Mouse (Mus musculus) lung, postnatal 0 days (tissue): ENCODE measurements around the gene Rdh13.

Experiments
- CTCF ChIP-seq: IDR thresholded peaks from 2 replicates; pipeline ENCODE4 v1.5.1; 2016; ENCODE audit warnings: antibody characterized with exemption, mild to moderate bottlenecking
- EP300 ChIP-seq: IDR thresholded peaks from 2 replicates; pipeline ENCODE4 v1.6.1; 2016; ENCODE audit warnings: antibody characterized with exemption, mild to moderate bottlenecking, control low read depth

DNA sequence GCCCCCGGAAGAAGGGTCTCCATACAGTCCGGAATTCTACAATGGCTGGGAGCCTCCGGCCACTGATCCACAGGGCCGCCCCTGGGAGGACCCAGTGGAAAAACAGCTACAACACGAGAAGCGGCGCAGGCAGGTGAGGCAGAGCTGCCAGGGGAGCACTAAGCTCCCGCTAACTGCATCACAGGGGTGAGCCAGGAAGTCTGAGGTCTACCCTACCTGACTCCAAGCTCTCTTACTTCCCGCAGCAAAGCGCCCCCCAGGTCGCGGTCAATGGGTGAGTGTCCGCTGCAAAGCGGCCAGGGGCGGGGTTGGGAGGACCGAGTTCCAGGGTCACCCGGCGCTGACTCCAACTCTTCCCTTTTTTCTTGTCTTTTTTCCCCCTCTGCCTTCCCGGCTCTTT, 28.5 kb upstream of the Rdh13 start:
- TF ChIP-seq EP300: no peak
- no peak for TF ChIP-seq CTCF
